Mouse (Mus musculus): ENCODE measurements around the gene Nyap2. TPM values are rescaled to one million over a fixed set of nuclear protein-coding genes. Genes with fewer than 3 reads are reported as not detected.

Nyap2 gene
- polyA plus RNA-seq, 1 experiment from 2014 or later, result not detected

DNA sequence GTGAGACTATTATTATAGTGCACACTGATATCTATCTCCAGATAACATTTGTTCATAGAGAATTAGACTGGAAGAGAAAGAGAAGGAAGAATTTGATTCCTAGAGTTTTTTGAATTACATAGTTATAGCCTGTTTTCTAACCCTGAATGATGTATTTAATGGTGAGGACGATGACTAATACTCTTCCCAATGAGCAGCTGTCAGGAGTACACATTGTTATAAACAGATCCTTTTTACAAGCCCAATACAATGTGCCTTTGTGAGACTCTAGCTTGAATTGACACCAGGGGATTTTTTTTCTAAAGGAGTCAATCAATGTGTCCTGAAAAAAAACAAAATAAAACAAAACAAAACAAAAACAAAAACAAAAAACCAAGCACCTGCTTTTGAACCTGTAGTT lies 22.2 kb downstream of the Nyap2 start:
- Histone ChIP-seq H3K27me3 (ENCODE audit: low read depth, poor library complexity, severe bottlenecking) (no peaks in the 10 kb centered on the region), H3K36me3 (no peaks in the 10 kb centered on the region), H3K4me3 (no peak overlapping the region), H3K27ac (no peak overlapping the region), H3K4me1 (no peaks in the 10 kb centered on the region), H3K9me3 (replicated peaks) (no peaks in the 10 kb centered on the region)
- 76% methylated on average over 1 of the region's 1 CpGs for whole genome bisulfite sequencing
- DNase-seq (ENCODE audit: low spot score), result no peak

DNA sequence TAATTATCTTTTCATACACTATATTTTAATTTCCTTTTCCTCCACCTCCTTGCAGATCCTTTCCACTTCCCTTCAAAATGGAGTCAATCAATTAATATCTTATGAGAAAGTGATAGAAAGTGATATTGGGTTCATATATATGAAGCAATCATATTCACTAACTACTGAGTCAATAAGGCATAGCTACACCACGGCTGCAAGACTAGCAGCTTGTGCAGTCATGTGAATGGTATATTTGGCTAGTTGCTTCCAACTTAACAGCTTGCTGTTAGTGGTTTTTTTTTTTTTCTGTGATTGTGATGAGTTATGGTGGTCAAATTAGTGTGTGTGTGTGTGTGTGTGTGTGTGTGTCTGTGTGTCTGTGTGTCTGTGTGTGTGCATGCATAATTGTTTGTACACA lies 25.0 kb downstream of the Nyap2 start:
- no peak for DNase-seq (ENCODE audit: low spot score)
- Histone ChIP-seq H3K4me1 (no peaks in the 10 kb centered on the region), H3K36me3 (no peaks in the 10 kb centered on the region), H3K4me3 (no peak overlapping the region), H3K27me3 (ENCODE audit: low read depth, poor library complexity, severe bottlenecking) (no peaks in the 10 kb centered on the region), H3K9me3 (replicated peaks) (no peaks in the 10 kb centered on the region), H3K27ac (no peak overlapping the region)
- 91% methylated on average over 1 of the region's 1 CpGs for WGBS

DNA sequence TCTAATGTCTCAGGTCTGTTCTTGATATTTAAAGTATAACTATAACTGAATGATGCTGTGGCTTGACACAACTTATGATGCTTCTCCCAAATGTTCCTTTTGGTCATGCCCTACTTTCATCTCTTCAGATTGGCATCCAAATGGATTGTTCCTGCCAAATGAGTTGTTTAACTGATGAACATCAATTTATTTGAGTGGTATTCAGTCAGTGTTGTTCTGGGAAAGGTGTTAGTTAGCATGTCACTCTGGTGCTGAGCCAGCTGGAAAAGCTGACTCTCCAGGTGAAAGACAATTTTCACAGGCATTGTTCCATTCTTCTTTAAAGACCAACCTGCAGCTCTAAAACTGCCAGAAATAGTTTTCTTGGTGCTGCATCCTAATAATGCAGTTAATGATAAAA lies 43.0 kb downstream of the Nyap2 start:
- Histone ChIP-seq H3K4me3 (no peak overlapping the region), H3K27me3 (ENCODE audit: low read depth, poor library complexity, severe bottlenecking) (no peaks in the 10 kb centered on the region), H3K9me3 (replicated peaks) (no peaks in the 10 kb centered on the region), H3K36me3 (no peaks in the 10 kb centered on the region), H3K4me1 (no peaks in the 10 kb centered on the region), H3K27ac (no peak overlapping the region)
- no peak for DNase-seq (ENCODE audit: low spot score)

DNA sequence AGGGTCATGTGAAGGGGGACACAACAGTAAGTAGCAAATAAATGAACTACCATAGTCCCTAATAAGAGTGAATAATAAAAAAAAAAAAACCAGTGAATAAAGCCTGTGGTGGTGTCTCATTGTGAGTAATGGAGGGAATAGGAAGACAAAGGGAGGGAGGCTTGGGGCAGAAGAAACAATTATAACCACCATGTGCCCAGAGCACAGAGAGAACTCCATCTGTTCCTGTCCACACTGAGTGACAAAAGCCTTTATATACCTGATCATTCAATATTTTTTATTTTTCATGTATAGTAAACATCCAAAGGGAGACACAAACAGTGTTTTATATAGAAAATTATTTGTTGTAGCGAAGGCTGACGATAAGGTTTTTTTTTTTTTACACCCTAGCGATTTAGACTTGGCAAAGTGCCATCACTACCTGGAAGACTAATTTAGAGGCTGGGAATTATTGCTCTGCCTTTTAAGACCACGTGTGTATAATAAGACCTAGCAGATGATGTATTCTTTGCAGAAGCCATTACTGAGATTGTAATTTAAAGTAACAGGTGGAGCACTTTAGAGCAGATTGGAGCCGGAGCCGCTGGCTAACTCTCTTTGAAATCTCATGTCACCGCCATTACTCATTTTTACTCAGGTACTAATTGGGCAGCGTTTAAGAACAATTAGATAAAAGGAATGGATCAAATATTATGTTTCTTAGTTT lies 55.4 kb downstream of the Nyap2 start:
- Histone ChIP-seq H3K4me1 (no peaks in the 10 kb centered on the region), H3K9me3 (replicated peaks) (no peaks in the 10 kb centered on the region), H3K36me3 (no peaks in the 10 kb centered on the region), H3K4me3 (no peak overlapping the region), H3K27ac (no peak overlapping the region), H3K27me3 (ENCODE audit: low read depth, poor library complexity, severe bottlenecking) (no peaks in the 10 kb centered on the region)
- DNase-seq (ENCODE audit: low spot score), result no peak
- WGBS, result 71% methylated on average over 8 of the region's 8 CpGs

DNA sequence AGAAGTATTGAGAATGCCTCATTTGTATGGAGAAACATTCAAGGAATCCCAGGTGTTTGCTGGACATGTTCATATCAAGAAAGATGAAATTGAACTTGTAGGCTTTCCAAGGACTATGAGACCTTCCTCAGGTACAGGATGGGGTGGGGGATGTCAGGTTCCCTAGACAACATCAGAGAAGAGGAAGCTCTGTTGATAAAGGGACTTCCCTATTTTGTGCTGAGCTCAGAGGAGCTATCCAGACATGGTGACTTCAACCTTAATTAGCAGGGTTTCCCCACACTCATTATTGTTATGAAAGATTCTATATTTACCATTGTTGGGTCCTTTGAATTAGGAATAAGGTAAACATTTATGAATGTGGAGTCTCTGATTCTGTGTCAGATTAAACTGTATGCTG lies 67.1 kb downstream of the Nyap2 start:
- no peaks in the 10 kb centered on the region for H3K9me3 ChIP-seq (replicated peaks)
- H3K4me1 ChIP-seq, result no peaks in the 10 kb centered on the region
- H3K27ac ChIP-seq, result no peak overlapping the region
- no peak overlapping the region for H3K4me3 ChIP-seq
- no peaks in the 10 kb centered on the region for H3K36me3 ChIP-seq
- H3K27me3 ChIP-seq (ENCODE audit: low read depth, poor library complexity, severe bottlenecking), result no peaks in the 10 kb centered on the region
- DNase-seq (ENCODE audit: low spot score), result no peak

DNA sequence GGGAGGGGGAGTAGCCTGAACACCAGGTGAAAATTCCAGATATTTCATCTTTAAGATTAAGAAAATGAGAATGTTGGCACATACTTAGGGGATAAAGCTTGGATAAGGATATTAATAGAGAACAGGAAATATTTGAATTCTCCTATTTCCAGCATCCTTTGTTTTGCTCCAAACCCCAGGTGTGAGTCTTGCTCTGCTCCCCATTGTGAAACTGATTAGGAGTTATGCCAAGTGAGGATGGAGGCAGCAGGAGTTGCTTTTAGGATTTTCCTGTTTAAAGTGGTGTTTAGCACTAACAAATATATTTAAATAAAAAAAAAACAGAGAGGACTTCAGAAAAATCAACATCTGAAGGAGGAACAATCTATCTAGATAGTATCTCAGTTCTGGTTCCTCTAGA lies 68.8 kb downstream of the Nyap2 start:
- Histone ChIP-seq H3K9me3 (replicated peaks) (no peaks in the 10 kb centered on the region), H3K4me3 (no peak overlapping the region), H3K27ac (no peak overlapping the region), H3K36me3 (no peaks in the 10 kb centered on the region), H3K4me1 (no peaks in the 10 kb centered on the region), H3K27me3 (ENCODE audit: low read depth, poor library complexity, severe bottlenecking) (no peaks in the 10 kb centered on the region)
- DNase-seq (ENCODE audit: low spot score), result no peak

DNA sequence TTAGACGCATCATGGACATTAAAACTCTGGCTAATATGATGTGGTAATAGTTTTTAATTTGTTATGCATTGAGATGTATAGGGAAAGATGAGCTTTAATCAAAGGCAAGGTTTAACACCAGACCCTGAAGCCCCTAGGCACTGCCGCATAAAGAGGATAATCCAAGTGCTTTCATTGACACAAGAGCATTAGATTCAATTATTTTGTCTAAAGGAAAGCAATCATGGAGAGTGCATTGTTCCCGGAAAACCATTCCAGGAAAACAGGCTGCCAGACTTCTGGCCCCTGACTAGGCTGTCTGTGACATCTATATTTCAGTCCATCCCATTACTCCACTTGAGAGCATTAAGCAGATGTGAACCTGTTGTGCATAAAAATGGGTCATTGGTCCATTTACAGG lies 92.5 kb downstream of the Nyap2 start:
- 86% methylated on average over 3 of the region's 3 CpGs for WGBS
- H3K9me3 ChIP-seq (replicated peaks), result no peaks in the 10 kb centered on the region

DNA sequence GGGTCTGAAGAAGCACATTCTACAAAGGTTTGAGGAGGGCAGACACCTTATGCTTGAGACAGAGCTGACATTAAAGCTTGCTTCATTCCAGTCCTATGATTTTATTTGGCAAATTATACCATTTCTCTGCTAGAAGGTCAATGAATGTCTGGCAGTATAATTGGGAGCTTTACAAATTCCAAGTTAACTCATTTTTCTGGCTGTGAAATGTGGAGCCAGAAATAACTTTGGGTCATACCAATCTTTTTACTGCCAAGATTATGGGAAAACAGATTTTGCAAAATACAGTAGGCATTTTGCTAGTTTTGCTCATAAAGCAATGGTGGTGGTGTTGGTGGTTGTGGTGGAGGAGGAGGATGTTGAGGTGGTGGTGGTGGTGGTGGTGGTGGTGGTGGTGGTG lies 96.0 kb downstream of the Nyap2 start:
- no peak overlapping the region for H3K4me3 ChIP-seq
- no peaks in the 10 kb centered on the region for H3K9me3 ChIP-seq (replicated peaks)
- H3K36me3 ChIP-seq, result no peaks in the 10 kb centered on the region
- no peaks in the 10 kb centered on the region for H3K27me3 ChIP-seq (ENCODE audit: low read depth, poor library complexity, severe bottlenecking)
- H3K4me1 ChIP-seq, result no peaks in the 10 kb centered on the region
- H3K27ac ChIP-seq, result no peak overlapping the region
- no peak for DNase-seq (ENCODE audit: low spot score)

More for the DNA sequence above, 92.5 kb downstream of the Nyap2 start:
- DNase-seq (ENCODE audit: low spot score), result no peak
- Histone ChIP-seq H3K27ac (no peak overlapping the region), H3K27me3 (ENCODE audit: low read depth, poor library complexity, severe bottlenecking) (no peaks in the 10 kb centered on the region), H3K4me3 (no peak overlapping the region), H3K36me3 (no peaks in the 10 kb centered on the region), H3K4me1 (no peaks in the 10 kb centered on the region)

DNA sequence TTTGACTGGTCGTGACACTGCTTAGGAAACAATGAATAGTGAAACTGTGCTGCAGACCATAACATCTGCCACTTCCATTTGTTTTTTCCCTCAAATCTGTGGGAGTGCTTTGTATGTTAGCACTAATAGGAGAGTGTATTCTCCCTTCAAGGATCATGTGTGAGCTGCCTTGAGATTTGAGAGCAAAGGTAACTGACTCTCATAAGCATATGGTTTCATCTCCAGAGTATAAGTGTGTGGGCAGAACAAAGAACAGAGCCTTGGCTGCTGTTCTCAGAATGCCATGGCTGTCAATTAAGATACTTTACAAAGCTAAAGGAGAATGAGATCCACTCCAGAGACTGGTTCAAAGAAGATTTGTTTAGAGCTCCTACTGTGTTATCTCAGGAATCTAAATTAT lies 96.6 kb downstream of the Nyap2 start:
- Histone ChIP-seq H3K9me3 (replicated peaks) (no peaks in the 10 kb centered on the region), H3K4me1 (no peaks in the 10 kb centered on the region), H3K27ac (no peak overlapping the region), H3K4me3 (no peak overlapping the region), H3K36me3 (no peaks in the 10 kb centered on the region), H3K27me3 (ENCODE audit: low read depth, poor library complexity, severe bottlenecking) (no peaks in the 10 kb centered on the region)
- no peak for DNase-seq (ENCODE audit: low spot score)
- 88% methylated on average over 1 of the region's 1 CpGs for WGBS

DNA sequence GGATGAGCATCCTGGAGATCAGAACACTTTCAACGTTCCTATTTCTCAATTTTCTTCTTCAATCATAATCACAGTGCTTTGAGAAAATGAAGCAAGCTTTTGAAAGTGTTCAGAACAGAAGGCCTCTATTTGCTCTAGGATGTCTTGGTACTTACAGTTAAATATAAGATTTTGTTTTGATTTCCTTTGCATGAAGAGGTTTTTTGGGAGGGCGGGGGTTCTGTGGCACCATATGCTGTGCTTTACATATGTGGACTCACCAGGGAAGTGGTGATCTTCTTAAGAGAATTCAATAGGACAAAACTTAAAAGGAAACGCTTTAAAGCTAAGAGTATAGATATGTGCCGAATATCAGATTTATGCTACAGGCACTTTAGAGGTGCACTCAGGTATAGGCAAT lies 103.0 kb downstream of the Nyap2 start:
- Histone ChIP-seq H3K27ac (no peak overlapping the region), H3K4me3 (no peak overlapping the region), H3K4me1 (no peaks in the 10 kb centered on the region), H3K36me3 (no peaks in the 10 kb centered on the region), H3K9me3 (replicated peaks) (no peaks in the 10 kb centered on the region), H3K27me3 (ENCODE audit: low read depth, poor library complexity, severe bottlenecking) (no peaks in the 10 kb centered on the region)
- no peak for DNase-seq (ENCODE audit: low spot score)
- 92% methylated on average over 4 of the region's 4 CpGs for WGBS

DNA sequence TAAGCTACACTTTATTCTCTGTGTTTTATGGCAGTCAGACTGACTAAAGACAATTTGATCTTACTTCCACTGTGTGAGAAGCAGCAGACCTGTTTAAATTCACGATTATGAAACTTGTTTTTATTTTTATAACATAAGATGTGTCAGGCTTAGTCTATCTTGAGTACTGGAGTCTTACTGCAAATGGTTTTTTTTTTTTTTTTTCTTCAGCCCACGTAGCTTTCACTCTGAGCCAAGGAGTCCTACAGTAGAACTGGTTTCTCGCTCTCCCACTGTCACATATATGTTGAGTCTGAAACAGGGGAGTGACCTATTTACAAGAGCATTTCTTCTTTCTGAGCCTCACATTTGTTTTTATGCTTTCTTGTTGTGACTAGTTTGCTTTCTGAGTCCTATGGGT lies 103.9 kb downstream of the Nyap2 start:
- Histone ChIP-seq H3K27me3 (ENCODE audit: low read depth, poor library complexity, severe bottlenecking) (no peaks in the 10 kb centered on the region), H3K4me3 (no peak overlapping the region), H3K9me3 (replicated peaks) (no peaks in the 10 kb centered on the region), H3K27ac (no peak overlapping the region), H3K36me3 (no peaks in the 10 kb centered on the region), H3K4me1 (no peaks in the 10 kb centered on the region)
- no peak for DNase-seq (ENCODE audit: low spot score)
- WGBS, result 85% methylated on average over 3 of the region's 3 CpGs

DNA sequence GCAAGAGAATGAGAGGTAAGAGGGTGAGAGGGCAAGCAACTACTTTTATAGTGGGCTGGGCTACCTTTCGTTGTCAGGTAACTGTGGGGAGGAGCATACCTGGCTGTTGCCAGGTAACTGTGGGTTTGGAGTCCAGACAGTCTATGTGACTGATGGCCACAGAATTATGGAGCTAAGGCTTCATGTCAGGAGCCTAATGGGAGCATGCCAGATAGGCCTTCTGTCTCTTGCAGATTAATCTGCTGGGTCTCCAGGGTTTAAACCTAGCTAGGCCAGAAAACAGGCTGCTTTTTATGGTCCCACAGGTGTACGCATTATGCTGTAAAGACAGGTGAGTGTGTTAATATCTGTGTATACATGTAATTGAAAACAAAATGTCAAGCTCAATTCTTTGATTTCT lies 132.8 kb downstream of the Nyap2 start:
- H3K27me3 ChIP-seq (ENCODE audit: low read depth, poor library complexity, severe bottlenecking), result no peaks in the 10 kb centered on the region
- no peak overlapping the region for H3K4me3 ChIP-seq
- no peaks in the 10 kb centered on the region for H3K4me1 ChIP-seq
- no peaks in the 10 kb centered on the region for H3K9me3 ChIP-seq (replicated peaks)
- WGBS, result 89% methylated on average over 2 of the region's 2 CpGs
- no peak for DNase-seq (ENCODE audit: low spot score)
- H3K36me3 ChIP-seq, result no peaks in the 10 kb centered on the region
- no peak overlapping the region for H3K27ac ChIP-seq

DNA sequence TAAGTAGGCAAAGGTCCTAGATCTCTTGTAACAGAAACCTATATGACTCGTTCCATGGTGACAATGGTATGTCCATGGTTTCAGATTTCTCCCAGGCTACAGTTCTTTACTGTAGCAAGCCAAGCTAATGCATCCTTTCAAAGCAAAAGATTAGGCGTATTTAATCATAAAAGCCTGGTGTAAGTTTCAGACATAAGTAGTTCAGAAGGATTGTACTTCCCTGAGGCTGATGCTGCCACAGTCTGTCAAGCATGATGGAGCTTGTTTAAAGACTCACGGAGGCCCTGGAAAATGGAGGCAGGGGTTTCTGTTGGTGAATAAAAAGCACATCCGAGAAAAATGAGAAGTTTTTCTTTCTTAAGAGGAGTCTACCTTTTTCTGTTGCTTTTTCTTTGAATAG lies 134.7 kb downstream of the Nyap2 start:
- no peak for DNase-seq (ENCODE audit: low spot score)
- Histone ChIP-seq H3K4me3 (no peak overlapping the region), H3K36me3 (no peaks in the 10 kb centered on the region), H3K27ac (no peak overlapping the region), H3K4me1 (no peaks in the 10 kb centered on the region), H3K27me3 (ENCODE audit: low read depth, poor library complexity, severe bottlenecking) (no peaks in the 10 kb centered on the region), H3K9me3 (replicated peaks) (no peaks in the 10 kb centered on the region)
- WGBS, result 75% methylated on average over 4 of the region's 4 CpGs

DNA sequence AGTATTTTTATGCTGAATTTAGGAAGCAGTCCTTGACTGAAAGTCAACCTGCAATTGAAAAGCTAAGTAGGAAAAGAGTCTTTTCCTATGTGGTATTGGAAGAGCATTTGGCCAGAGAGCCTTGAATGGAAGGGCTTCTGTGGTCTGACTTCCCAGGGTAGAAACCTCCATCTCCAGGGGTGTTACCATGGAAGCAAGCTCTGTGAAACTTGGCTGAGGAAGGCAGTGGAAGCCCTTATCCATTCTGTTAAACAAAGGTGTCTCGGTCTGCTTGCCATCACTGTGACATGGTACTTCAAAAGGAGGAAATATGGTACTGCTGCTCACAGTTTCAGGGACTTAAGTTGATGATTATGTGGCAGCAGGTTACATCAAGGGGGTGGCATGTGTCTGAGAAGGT lies 143.0 kb downstream of the Nyap2 start:
- WGBS, result 76% methylated on average over 1 of the region's 1 CpGs
- H3K4me3 ChIP-seq, result no peak overlapping the region
- DNase-seq (ENCODE audit: low spot score), result no peak
- no peaks in the 10 kb centered on the region for H3K36me3 ChIP-seq
- H3K9me3 ChIP-seq (replicated peaks), result no peaks in the 10 kb centered on the region
- H3K27ac ChIP-seq, result no peak overlapping the region
- no peaks in the 10 kb centered on the region for H3K4me1 ChIP-seq
- H3K27me3 ChIP-seq (ENCODE audit: low read depth, poor library complexity, severe bottlenecking), result no peaks in the 10 kb centered on the region

Measured in limb, embryonic 10.5 days (tissue).